Comparison of ENCODE assay signal across 15 mouse cellular contexts in the genomic region with DNA sequence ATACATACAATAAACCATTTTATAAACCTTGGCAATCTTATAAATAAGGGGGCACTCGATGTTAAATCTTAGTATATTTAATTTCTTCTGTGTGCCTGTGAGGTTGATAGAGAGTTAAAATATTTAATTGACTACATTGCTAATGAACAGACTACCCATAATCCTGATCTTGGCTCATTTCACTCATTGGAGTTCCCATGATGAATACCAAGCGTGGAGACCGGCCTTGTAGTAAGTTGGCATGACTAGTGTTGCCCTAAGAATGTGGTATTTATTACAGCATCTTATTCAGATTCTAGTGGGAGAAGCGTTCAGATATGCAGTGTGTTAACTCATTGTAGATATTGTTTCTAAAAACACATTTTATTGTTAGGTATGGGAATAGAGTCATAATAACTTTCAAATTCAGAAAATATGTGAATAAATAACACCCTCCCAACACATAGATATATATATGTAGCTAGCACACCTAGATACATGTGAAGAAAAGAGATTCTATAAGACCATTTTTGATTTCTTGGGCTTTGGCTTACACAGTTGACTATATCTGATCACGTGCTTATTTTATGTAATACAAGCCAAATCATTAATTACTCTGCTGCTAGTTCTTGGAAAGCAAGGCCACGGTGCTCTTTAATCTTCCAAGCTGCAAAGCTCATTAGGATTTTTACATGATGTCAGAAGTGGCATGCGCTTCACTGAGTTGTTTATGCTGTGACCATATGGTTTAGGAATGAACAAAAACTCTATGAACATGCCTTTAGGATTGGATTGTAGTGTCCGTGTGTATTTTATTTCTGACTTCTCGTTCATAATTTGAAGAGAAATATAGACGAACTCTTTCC.
DNase-seq lines count a peak whose midpoint lies in the region; ATAC-seq lines count a peak whose summit lies in the region.
"Had no signal": no experiment of that assay in that cellular context is flagged by ENCODE, and none has a peak within 500 bp of the region (broad histone marks: within the 10 kb centered on the region; RNA-seq: fewer than 3 reads in every experiment).

No protein-coding gene starts in this region.

- DNase-seq in embryo, embryonic 10.5 days (ENCODE audit: low spot score), result peak; percentile 39
- DNase-seq in embryo, embryonic 10 days (ENCODE audit: low spot score), result no peak
- DNase-seq in embryonic facial prominence, embryonic 11.5 days (ENCODE audit: low spot score), result peak; percentile 3
- peak; percentile 73 for DNase-seq in hindbrain, embryonic 14.5 days (ENCODE audit: low spot score)
- DNase-seq in adrenal gland, postnatal 10 days, result no peak
- DNase-seq in lung, postnatal 4 days, result no peak
- DNase-seq in adipocyte (ENCODE audit: low spot score), result no peak
- DNase-seq: adrenal gland, postnatal 36 days; kidney, adult 18-20 months; lung, postnatal 36 days; spleen, adult 18-20 months had no signal

- no peak overlapping the region for H3K27ac ChIP-seq in embryonic facial prominence, embryonic 11.5 days (replicated peaks; ENCODE audit: low read depth, low read length)
- peak overlapping the region; percentile 100 for H3K27ac ChIP-seq in hindbrain, embryonic 14.5 days
- H3K27ac ChIP-seq in neural tube, embryonic 14.5 days (ENCODE audit: low read depth, low read length), result peak overlapping the region; percentile 93
- H3K27ac ChIP-seq: embryonic facial prominence, embryonic 15.5 days; heart, embryonic 15.5 days; limb, embryonic 15.5 days had no signal

- H3K9me3 ChIP-seq in embryonic facial prominence, embryonic 11.5 days (replicated peaks; ENCODE audit: control insufficient read depth, low read length), result no peaks in the 10 kb centered on the region
- H3K9me3 ChIP-seq in hindbrain, embryonic 14.5 days (ENCODE audit: control insufficient read depth, low read length), result no peaks in the 10 kb centered on the region
- H3K9me3 ChIP-seq in neural tube, embryonic 14.5 days (ENCODE audit: control insufficient read depth, low read length), result no peaks in the 10 kb centered on the region
- H3K9me3 ChIP-seq: embryonic facial prominence, embryonic 15.5 days; heart, embryonic 15.5 days; limb, embryonic 15.5 days had no signal

- no peak overlapping the region for H3K4me2 ChIP-seq in embryonic facial prominence, embryonic 11.5 days (ENCODE audit: low read depth, low read length)
- H3K4me2 ChIP-seq in hindbrain, embryonic 14.5 days (replicated peaks), result peak overlapping the region; percentile 87
- H3K4me2 ChIP-seq in neural tube, embryonic 14.5 days (ENCODE audit: low read depth, low read length), result peak overlapping the region; percentile 88
- H3K4me2 ChIP-seq: embryonic facial prominence, embryonic 15.5 days; heart, embryonic 15.5 days; limb, embryonic 15.5 days had no signal

- ATAC-seq in embryonic facial prominence, embryonic 11.5 days (replicated peaks; ENCODE audit: insufficient number of reproducible peaks, low FRiP score, low TSS enrichment, low read depth), result no peak
- no peak for ATAC-seq in hindbrain, embryonic 14.5 days (ENCODE audit: low FRiP score)
- ATAC-seq in neural tube, embryonic 14.5 days (ENCODE audit: low read depth), result no peak

- H3K36me3 ChIP-seq in embryonic facial prominence, embryonic 11.5 days (replicated peaks; ENCODE audit: control insufficient read depth, insufficient read depth, low read depth, low read length), result no peaks in the 10 kb centered on the region
- H3K36me3 ChIP-seq in hindbrain, embryonic 14.5 days (replicated peaks; ENCODE audit: control insufficient read depth, insufficient read depth), result peaks cover 61% of the 10 kb centered on the region
- peaks cover 26% of the 10 kb centered on the region; the same call in 1 of the 2 replicates for H3K36me3 ChIP-seq in neural tube, embryonic 14.5 days (ENCODE audit: control insufficient read depth, insufficient read depth, low read length)
- H3K36me3 ChIP-seq: embryonic facial prominence, embryonic 15.5 days; heart, embryonic 15.5 days; limb, embryonic 15.5 days had no signal

- H3K27me3 ChIP-seq in embryonic facial prominence, embryonic 11.5 days (ENCODE audit: control insufficient read depth, insufficient read depth, low read length), result peaks cover 24% of the 10 kb centered on the region
- H3K27me3 ChIP-seq in hindbrain, embryonic 14.5 days (ENCODE audit: control insufficient read depth, insufficient read depth, low read length), result no peaks in the 10 kb centered on the region
- H3K27me3 ChIP-seq in neural tube, embryonic 14.5 days (ENCODE audit: control insufficient read depth, insufficient read depth, low read length), result no peaks in the 10 kb centered on the region

- H3K4me1 ChIP-seq in embryonic facial prominence, embryonic 11.5 days (ENCODE audit: control insufficient read depth, insufficient read depth, low read length), result no peaks in the 10 kb centered on the region
- H3K4me1 ChIP-seq in hindbrain, embryonic 14.5 days (replicated peaks; ENCODE audit: control insufficient read depth, insufficient read depth, low read length), result no peaks in the 10 kb centered on the region
- H3K4me1 ChIP-seq in neural tube, embryonic 14.5 days (ENCODE audit: control insufficient read depth, insufficient read depth, low read length), result no peaks in the 10 kb centered on the region

- H3K4me3 ChIP-seq in embryonic facial prominence, embryonic 11.5 days (ENCODE audit: low read depth, low read length), result no peak overlapping the region
- H3K4me3 ChIP-seq in hindbrain, embryonic 14.5 days (replicated peaks; ENCODE audit: low read length), result peak overlapping the region; percentile 90
- peak overlapping the region; percentile 90 for H3K4me3 ChIP-seq in neural tube, embryonic 14.5 days (ENCODE audit: low read depth, low read length)
- H3K4me3 ChIP-seq: embryonic facial prominence, embryonic 15.5 days; heart, embryonic 15.5 days; limb, embryonic 15.5 days had no signal

- no peak overlapping the region for H3K9ac ChIP-seq in embryonic facial prominence, embryonic 11.5 days (replicated peaks; ENCODE audit: low read length)
- peak overlapping the region; percentile 95 for H3K9ac ChIP-seq in hindbrain, embryonic 14.5 days
- peak overlapping the region; percentile 86 for H3K9ac ChIP-seq in neural tube, embryonic 14.5 days (replicated peaks; ENCODE audit: low read depth, low read length)
- H3K9ac ChIP-seq: embryonic facial prominence, embryonic 15.5 days; heart, embryonic 15.5 days; limb, embryonic 15.5 days had no signal

- 49% methylated on average over 10 of the region's 10 CpGs for WGBS in embryonic facial prominence, embryonic 11.5 days
- WGBS in hindbrain, embryonic 14.5 days, result 17% methylated on average over 10 of the region's 10 CpGs
- WGBS in neural tube, embryonic 14.5 days, result 9% methylated on average over 10 of the region's 10 CpGs

Comparison
In these comparisons a context has a peak if more than half of its experiments do, and no peak if none do; other contexts are left out.
1. DNase-seq: peak in embryo, embryonic 10.5 days (single experiment), embryonic facial prominence, embryonic 11.5 days (single experiment) and hindbrain, embryonic 14.5 days (single experiment); none in embryo, embryonic 10 days (single experiment), adrenal gland, postnatal 10 days (single experiment), lung, postnatal 4 days (0 of 2) and adipocyte (single experiment).